Mouse (Mus musculus): ENCODE data around the gene Zbed5. TPM values are rescaled to one million over a fixed set of nuclear protein-coding genes. Genes with fewer than 3 reads are reported as not detected.
"Not testable (repeated sequence)": the region's sequence is repeated elsewhere in the genome, so short reads cannot be mapped to it uniquely, and the experiment has no call there.

Zbed5 gene
- polyA plus RNA-seq, 1 experiment from 2014 or later, result 3.4 TPM

GRCm38 (mm10) chr5:129879888-129880287 lies 15.6 kb upstream of the Zbed5 start:
- Histone ChIP-seq H3K27me3 (ENCODE audit: control insufficient read depth, insufficient read depth, low read length) (no peaks in the 10 kb centered on the region), H3K9ac (ENCODE audit: low read length) (no peak overlapping the region), H3K27ac (replicated peaks in 1 of 2; ENCODE audit: control insufficient read depth in 1 of 2, insufficient read depth in 1 of 2, low read depth in 2 of 2, low read length in 2 of 2) (no peak overlapping the region), H3K4me3 (ENCODE audit: control insufficient read depth in 1 of 2, insufficient read depth in 1 of 2, low read depth in 1 of 2, low read length in 2 of 2) (no peak overlapping the region), H3K36me3 (ENCODE audit: control insufficient read depth, insufficient read depth, low read length) (peaks cover 42% of the 10 kb centered on the region), H3K9me3 (ENCODE audit: control insufficient read depth, low read length) (no peaks in the 10 kb centered on the region), H3K4me1 (ENCODE audit: control insufficient read depth in 2 of 2, insufficient read depth in 2 of 2, low read length in 2 of 2) (peaks cover 3 to 8% of the 10 kb centered on the region in 2 experiments; a peak in 3 of 4 replicates), H3K4me2 (ENCODE audit: low read length) (no peak overlapping the region)
- 53% methylated on average over 3 of the region's 3 CpGs for WGBS
- no peak for ATAC-seq (ENCODE audit: insufficient number of reproducible peaks, insufficient read depth, low FRiP score, low read depth)

DNA sequence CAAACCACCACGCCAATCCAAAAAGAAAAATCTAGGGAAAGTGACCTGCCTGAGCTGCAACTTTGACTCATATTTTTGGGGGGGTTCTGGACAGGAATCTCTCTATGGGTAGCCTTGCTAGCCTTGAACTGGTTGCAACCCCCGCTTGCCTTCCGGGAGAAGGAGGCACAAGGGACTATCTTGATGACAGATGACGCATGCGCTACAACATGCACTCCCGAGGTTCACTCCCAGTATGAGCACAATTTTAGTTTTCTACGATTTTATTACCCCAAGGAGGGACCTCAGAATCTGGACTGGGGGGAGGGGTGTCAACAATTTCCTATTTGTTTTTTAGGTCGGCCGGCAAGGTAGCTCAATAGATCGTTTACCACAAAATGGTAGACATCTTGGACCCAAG lies 9.3 kb upstream of the Zbed5 start:
- peak overlapping the region in 1 of 2 experiments; percentile 92; a peak in 1 of 4 replicates for H3K27ac ChIP-seq (replicated peaks in 1 of 2; ENCODE audit: control insufficient read depth in 1 of 2, insufficient read depth in 1 of 2, low read depth in 2 of 2, low read length in 2 of 2)
- no peak for ATAC-seq (ENCODE audit: insufficient number of reproducible peaks, insufficient read depth, low FRiP score, low read depth)
- peak overlapping the region; percentile 86 for H3K9ac ChIP-seq (ENCODE audit: low read length)
- H3K9me3 ChIP-seq (ENCODE audit: control insufficient read depth, low read length), result no peaks in the 10 kb centered on the region
- H3K36me3 ChIP-seq (ENCODE audit: control insufficient read depth, insufficient read depth, low read length), result peaks cover 38% of the 10 kb centered on the region
- H3K4me1 ChIP-seq (ENCODE audit: control insufficient read depth in 2 of 2, insufficient read depth in 2 of 2, low read length in 2 of 2), result peaks cover 4 to 14% of the 10 kb centered on the region in 2 experiments; a peak in 3 of 4 replicates
- WGBS, result 22% methylated on average over 10 of the region's 10 CpGs
- H3K4me3 ChIP-seq (ENCODE audit: control insufficient read depth in 1 of 2, insufficient read depth in 1 of 2, low read depth in 1 of 2, low read length in 2 of 2), result peak overlapping the region; percentile 71 to 72
- no peaks in the 10 kb centered on the region for H3K27me3 ChIP-seq (ENCODE audit: control insufficient read depth, insufficient read depth, low read length)
- peak overlapping the region; percentile 85 for H3K4me2 ChIP-seq (ENCODE audit: low read length)

DNA sequence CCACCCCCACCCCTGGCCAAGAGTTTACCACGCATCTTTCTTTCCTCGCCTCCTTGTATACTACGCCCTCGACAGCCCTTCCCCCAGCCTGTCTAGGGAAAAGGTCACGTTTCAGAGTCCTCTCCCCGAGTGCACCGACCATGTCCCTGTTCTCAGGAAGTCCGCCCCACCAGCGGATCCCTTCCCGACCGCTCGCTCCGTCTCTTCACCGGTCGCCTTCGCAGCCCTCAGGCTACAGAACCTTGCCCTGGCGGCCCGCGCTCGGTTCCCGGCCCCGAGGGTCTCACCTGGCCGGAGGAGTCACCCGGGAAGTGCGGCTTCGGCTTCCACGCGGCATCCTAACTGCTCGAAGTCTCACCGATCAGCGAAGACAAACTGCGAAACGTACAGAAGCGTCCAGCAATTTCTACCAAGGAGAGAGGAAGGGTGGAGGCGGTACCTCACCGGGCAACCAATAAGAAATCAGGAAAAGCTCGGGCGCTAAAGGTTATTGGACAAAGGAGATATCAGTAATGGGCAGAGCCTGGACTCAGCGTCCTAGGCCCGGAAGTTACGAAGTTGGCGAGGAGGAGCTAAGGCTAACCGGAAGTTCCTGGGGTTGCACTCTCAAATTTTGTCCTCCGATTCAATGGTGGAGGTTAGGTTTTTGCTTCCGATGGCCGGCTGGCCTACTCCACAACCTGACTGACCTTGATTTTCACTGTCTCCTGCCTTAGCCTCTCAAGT lies 8.4 kb upstream of the Zbed5 start, which contains the start of gene Chchd2:
Gene Chchd2, minus strand, starts transcription at position 560 of the 726 bp plus-strand sequence.
- Histone ChIP-seq H3K4me2 (ENCODE audit: low read length) (peak within 1 kb of the TSS; percentile 85), H3K27me3 (ENCODE audit: control insufficient read depth, insufficient read depth, low read length) (no peaks in the 10 kb centered on the region), H3K27ac (replicated peaks in 1 of 2; ENCODE audit: control insufficient read depth in 1 of 2, insufficient read depth in 1 of 2, low read depth in 2 of 2, low read length in 2 of 2) (peak within 1 kb of the TSS; percentile 92 to 96), H3K4me1 (ENCODE audit: control insufficient read depth in 2 of 2, insufficient read depth in 2 of 2, low read length in 2 of 2) (peaks cover 4 to 14% of the 10 kb centered on the region in 2 experiments; a peak in 3 of 4 replicates), H3K36me3 (ENCODE audit: control insufficient read depth, insufficient read depth, low read length) (peaks cover 30% of the 10 kb centered on the region), H3K4me3 (ENCODE audit: control insufficient read depth in 1 of 2, insufficient read depth in 1 of 2, low read depth in 1 of 2, low read length in 2 of 2) (peak within 1 kb of the TSS; percentile 71 to 72), H3K9me3 (ENCODE audit: control insufficient read depth, low read length) (no peaks in the 10 kb centered on the region), H3K9ac (ENCODE audit: low read length) (peak within 1 kb of the TSS; percentile 86)
- WGBS, result under 1% methylated on average over 46 of the region's 46 CpGs
- peak; percentile 99 for ATAC-seq (ENCODE audit: insufficient number of reproducible peaks, insufficient read depth, low FRiP score, low read depth)

DNA sequence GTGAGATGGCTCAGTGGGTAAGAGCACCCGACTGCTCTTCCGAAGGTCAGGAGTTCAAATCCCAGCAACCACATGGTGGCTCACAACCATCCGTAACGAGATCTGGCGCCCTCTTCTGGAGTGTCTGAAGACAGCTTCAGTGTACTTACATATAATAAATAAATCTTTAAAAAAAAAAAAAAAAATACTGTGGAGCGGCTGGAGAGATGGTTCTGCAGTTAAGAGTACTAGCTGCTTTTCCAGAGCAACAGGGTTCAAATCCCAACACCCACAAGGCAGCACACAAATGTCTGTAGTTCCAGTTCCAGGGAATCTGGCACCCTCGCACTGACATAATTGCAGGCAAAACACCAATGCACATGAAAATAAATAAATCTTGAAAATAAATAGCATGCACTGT lies 5.1 kb upstream of the Zbed5 start:
- not testable (repeated sequence) for H3K4me3 ChIP-seq (ENCODE audit: control insufficient read depth in 1 of 2, insufficient read depth in 1 of 2, low read depth in 1 of 2, low read length in 2 of 2); H3K4me2 ChIP-seq (ENCODE audit: low read length)

DNA sequence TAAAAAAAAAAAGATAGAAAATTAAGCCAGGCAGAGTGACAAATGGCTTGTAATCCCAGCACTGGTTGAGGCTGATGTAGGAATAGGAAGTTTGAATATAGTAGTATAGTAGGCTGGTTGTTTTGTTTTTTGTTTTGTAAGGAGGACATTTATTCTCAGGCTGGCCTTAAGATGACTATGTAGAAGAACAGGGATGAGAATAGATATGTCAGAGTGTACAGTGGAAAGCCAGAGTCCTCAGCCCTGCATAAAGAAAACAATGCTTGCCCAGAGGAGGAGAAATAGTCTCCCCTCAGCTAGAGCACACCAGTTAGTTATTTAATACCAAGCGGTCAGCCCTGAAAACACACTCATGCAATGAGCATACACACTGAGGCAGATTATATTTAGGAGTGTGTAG lies 2.9 kb downstream of the Zbed5 start, which contains the start of gene Phkg1:
Gene Phkg1, minus strand, starts transcription at position 101 of the 400 bp plus-strand sequence.
- no peak within 1 kb of the TSS for H3K4me2 ChIP-seq (ENCODE audit: low read length)
- H3K4me3 ChIP-seq (ENCODE audit: control insufficient read depth in 1 of 2, insufficient read depth in 1 of 2, low read depth in 1 of 2, low read length in 2 of 2), result no peak within 1 kb of the TSS
- no peaks in the 10 kb centered on the region for H3K27me3 ChIP-seq (ENCODE audit: control insufficient read depth, insufficient read depth, low read length)
- H3K4me1 ChIP-seq (ENCODE audit: control insufficient read depth in 2 of 2, insufficient read depth in 2 of 2, low read length in 2 of 2), result peaks cover 0 to 6% of the 10 kb centered on the region in 2 experiments; a peak in 1 of 4 replicates
- 100% methylated on average over 1 of the region's 1 CpGs for WGBS
- no peak for ATAC-seq (ENCODE audit: insufficient number of reproducible peaks, insufficient read depth, low FRiP score, low read depth)
- no peak within 1 kb of the TSS for H3K9ac ChIP-seq (ENCODE audit: low read length)
- no peaks in the 10 kb centered on the region for H3K9me3 ChIP-seq (ENCODE audit: control insufficient read depth, low read length)
- H3K36me3 ChIP-seq (ENCODE audit: control insufficient read depth, insufficient read depth, low read length), result peaks cover 9% of the 10 kb centered on the region
- H3K27ac ChIP-seq (replicated peaks in 1 of 2; ENCODE audit: control insufficient read depth in 1 of 2, insufficient read depth in 1 of 2, low read depth in 2 of 2, low read length in 2 of 2), result no peak within 1 kb of the TSS

More for the DNA sequence above, 5.1 kb upstream of the Zbed5 start:
- H3K36me3 ChIP-seq (ENCODE audit: control insufficient read depth, insufficient read depth, low read length); ATAC-seq (ENCODE audit: insufficient number of reproducible peaks, insufficient read depth, low FRiP score, low read depth); H3K9ac ChIP-seq (ENCODE audit: low read length); H3K27me3 ChIP-seq (ENCODE audit: control insufficient read depth, insufficient read depth, low read length); H3K9me3 ChIP-seq (ENCODE audit: control insufficient read depth, low read length); H3K4me1 ChIP-seq (ENCODE audit: control insufficient read depth in 2 of 2, insufficient read depth in 2 of 2, low read length in 2 of 2); H3K27ac ChIP-seq (replicated peaks in 1 of 2; ENCODE audit: control insufficient read depth in 1 of 2, insufficient read depth in 1 of 2, low read depth in 2 of 2, low read length in 2 of 2): not testable (repeated sequence)
- 88% methylated on average over 4 of the region's 7 CpGs for WGBS

DNA sequence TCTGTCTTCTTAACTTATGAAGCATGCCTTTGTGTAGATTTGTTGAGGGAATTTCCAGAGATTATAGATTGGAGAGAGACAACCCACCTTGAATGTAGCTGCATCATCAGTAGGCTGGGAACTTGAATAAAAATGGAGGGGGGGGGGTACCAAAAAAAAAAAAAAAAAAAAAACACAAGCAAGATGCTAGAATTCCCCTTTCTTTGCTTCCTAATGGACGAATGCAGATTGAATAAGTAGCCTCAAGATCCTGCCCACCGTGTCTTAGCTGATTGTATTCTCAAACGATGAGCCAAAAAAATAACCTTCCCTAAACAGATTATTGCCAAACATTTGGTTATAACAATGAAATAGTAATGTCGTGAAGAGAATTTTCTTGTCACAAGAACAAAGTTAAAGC lies 12.3 kb downstream of the Zbed5 start:
- peaks cover 1% of the 10 kb centered on the region for H3K36me3 ChIP-seq (ENCODE audit: control insufficient read depth, insufficient read depth, low read length)
- H3K9ac ChIP-seq (ENCODE audit: low read length), result peak overlapping the region; percentile 86
- no peaks in the 10 kb centered on the region for H3K9me3 ChIP-seq (ENCODE audit: control insufficient read depth, low read length)
- peak overlapping the region; percentile 73 to 89; a peak in 3 of 4 replicates for H3K4me3 ChIP-seq (ENCODE audit: control insufficient read depth in 1 of 2, insufficient read depth in 1 of 2, low read depth in 1 of 2, low read length in 2 of 2)
- peak overlapping the region in 1 of 2 experiments; percentile 55; a peak in 2 of 4 replicates for H3K27ac ChIP-seq (replicated peaks in 1 of 2; ENCODE audit: control insufficient read depth in 1 of 2, insufficient read depth in 1 of 2, low read depth in 2 of 2, low read length in 2 of 2)
- peak overlapping the region; percentile 86 for H3K4me2 ChIP-seq (ENCODE audit: low read length)
- 27% methylated on average over 4 of the region's 4 CpGs for WGBS
- ATAC-seq (ENCODE audit: insufficient number of reproducible peaks, insufficient read depth, low FRiP score, low read depth), result no peak
- H3K4me1 ChIP-seq (ENCODE audit: control insufficient read depth in 2 of 2, insufficient read depth in 2 of 2, low read length in 2 of 2), result 0 out of 4 replicates have a peak, but pooled peaks cover 0 to 3% of the 10 kb centered on the region in 2 experiments
- no peaks in the 10 kb centered on the region for H3K27me3 ChIP-seq (ENCODE audit: control insufficient read depth, insufficient read depth, low read length)

- Histone ChIP-seq H3K36me3 (ENCODE audit: control insufficient read depth, insufficient read depth, low read length) (no peaks in the 10 kb centered on the region), H3K27me3 (ENCODE audit: control insufficient read depth, insufficient read depth, low read length) (no peaks in the 10 kb centered on the region), H3K4me3 (ENCODE audit: control insufficient read depth in 1 of 2, insufficient read depth in 1 of 2, low read depth in 1 of 2, low read length in 2 of 2) (peak within 1 kb of the TSS; percentile 73 to 89), H3K27ac (replicated peaks in 1 of 2; ENCODE audit: control insufficient read depth in 1 of 2, insufficient read depth in 1 of 2, low read depth in 2 of 2, low read length in 2 of 2) (peak within 1 kb of the TSS; percentile 92 to 95), H3K4me2 (ENCODE audit: low read length) (peak within 1 kb of the TSS; percentile 86), H3K9ac (ENCODE audit: low read length) (peak within 1 kb of the TSS; percentile 86), H3K9me3 (ENCODE audit: control insufficient read depth, low read length) (no peaks in the 10 kb centered on the region), H3K4me1 (ENCODE audit: control insufficient read depth in 2 of 2, insufficient read depth in 2 of 2, low read length in 2 of 2) (0 out of 4 replicates have a peak, but pooled peaks cover 0 to 3% of the 10 kb centered on the region in 2 experiments)
- under 1% methylated on average over 63 of the region's 63 CpGs for WGBS
- peak; percentile 94 for ATAC-seq (ENCODE audit: insufficient number of reproducible peaks, insufficient read depth, low FRiP score, low read depth)
Observed at GRCm38 (mm10) chr5:129908242-129908965, 12.9 kb downstream of the Zbed5 start, which contains the start of gene Nupr1l. TSS of gene Nupr1l (plus strand) at chr5:129908540.

All from heart, embryonic 14.5 days (tissue).